Mouse (Mus musculus) liver, embryonic 16.5 days (tissue): ENCODE measurements around the gene Sept6. TPM values are rescaled to one million over a fixed set of nuclear protein-coding genes. Genes with fewer than 3 reads are reported as not detected.

Experiments
- ATAC-seq: fragments of 200-750 bp; cut with Nextera tagmentation; 2 replicates; pipeline ENCODE4 v1.8.0; 2017; ENCODE audit warnings: low read depth, mild to moderate bottlenecking, moderate number of reproducible peaks, moderate library complexity
- H3K27ac ChIP-seq: fragments of 300-500 bp; sonication (generic); 2 replicates; pipeline ENCODE4 v1.5.1; 2014; ENCODE audit warnings: mild to moderate bottlenecking, low read length
- H3K27me3 ChIP-seq: fragments of 300-500 bp; sonication (generic); 2 replicates; pipeline ENCODE4 v1.6.1; 2014; ENCODE audit warnings: low read depth, low read length, mixed read lengths; ENCODE audit not compliant: control insufficient read depth, insufficient read depth
- H3K36me3 ChIP-seq: fragments of 300-500 bp; sonication (generic); 2 replicates; pipeline ENCODE4 v1.6.1; 2014; ENCODE audit warnings: mild to moderate bottlenecking; ENCODE audit not compliant: control insufficient read depth, insufficient read depth
- H3K4me1 ChIP-seq: fragments of 300-500 bp; sonication (generic); 2 replicates; pipeline ENCODE4 v1.6.1; 2014; ENCODE audit warnings: low read depth, low read length, mixed read lengths; ENCODE audit not compliant: control insufficient read depth
- H3K4me2 ChIP-seq: fragments of 300-500 bp; sonication (generic); 2 replicates; pipeline ENCODE4 v1.6.1; 2014; ENCODE audit warnings: low read depth, low read length, mixed read lengths
- H3K4me3 ChIP-seq: fragments of 300-500 bp; sonication (generic); 2 replicates; pipeline ENCODE4 v1.5.1; 2014; ENCODE audit warnings: low read depth, mild to moderate bottlenecking, low read length
- H3K9ac ChIP-seq: fragments of 300-500 bp; sonication (generic); 2 replicates; pipeline ENCODE4 v1.6.1; 2014; ENCODE audit warnings: low read depth, low read length
- H3K9me3 ChIP-seq: fragments of 300-500 bp; sonication (generic); replicated peaks from 2 replicates; pipeline ENCODE4 v1.6.1; 2016; ENCODE audit warnings: low read length; ENCODE audit not compliant: control insufficient read depth
- WGBS: fragments of 180-500 bp; shearing (Covaris S2); extraction: QIAGEN DNeasy Blood & Tissue Kit; methylation state at CpG from one replicate; pipeline ENCODE4 v1.1.7; 2014; ENCODE audit not compliant: insufficient replicate concordance; 5-methylcytosine and 5-hydroxymethylcytosine counted together
- polyA plus RNA-seq: library from polyadenylated mRNA; unstranded; fragments of >200 nt; fragmentation: Nextera tagmentation; extraction: Ambion mirVana; gene quantifications from 2 replicates; pipeline ENCODE4 v1.2.1, GENCODE M21; 2015

Gene Sept6
- polyA plus RNA-seq, 1 experiment from 2014 or later = 4.0 TPM

DNA sequence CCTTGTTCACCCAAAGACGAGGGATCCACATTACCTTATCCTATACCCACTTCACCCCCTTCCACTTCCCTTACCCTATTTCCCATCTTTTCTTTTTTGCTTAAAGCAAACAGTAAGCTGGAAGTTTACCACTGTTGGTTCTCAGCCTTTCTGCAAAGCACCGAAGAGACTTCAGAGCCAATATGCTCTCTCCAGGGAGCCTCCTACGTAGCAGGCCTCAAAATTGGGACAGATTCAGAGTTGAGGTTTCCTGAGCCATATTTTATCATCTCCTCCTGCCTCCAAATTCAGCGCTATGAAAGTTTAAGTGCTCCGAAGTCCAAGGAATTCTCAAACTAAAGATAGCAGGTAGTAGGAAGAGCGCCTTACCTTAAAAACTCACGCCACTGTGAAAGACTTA lies 14.6 kb downstream of the Sept6 start:
- H3K36me3 ChIP-seq = no peaks in the 10 kb centered on the region
- H3K9ac ChIP-seq = no peak overlapping the region
- no peaks in the 10 kb centered on the region for H3K27me3 ChIP-seq
- H3K4me1 ChIP-seq = no peaks in the 10 kb centered on the region; the same call in 1 of the 2 replicates
- no peak for ATAC-seq
- no peak overlapping the region for H3K4me2 ChIP-seq
- WGBS = 63% methylated on average over 7 of the region's 7 CpGs
- no peaks in the 10 kb centered on the region for H3K9me3 ChIP-seq
- H3K4me3 ChIP-seq = no peak overlapping the region
- no peak overlapping the region for H3K27ac ChIP-seq

DNA sequence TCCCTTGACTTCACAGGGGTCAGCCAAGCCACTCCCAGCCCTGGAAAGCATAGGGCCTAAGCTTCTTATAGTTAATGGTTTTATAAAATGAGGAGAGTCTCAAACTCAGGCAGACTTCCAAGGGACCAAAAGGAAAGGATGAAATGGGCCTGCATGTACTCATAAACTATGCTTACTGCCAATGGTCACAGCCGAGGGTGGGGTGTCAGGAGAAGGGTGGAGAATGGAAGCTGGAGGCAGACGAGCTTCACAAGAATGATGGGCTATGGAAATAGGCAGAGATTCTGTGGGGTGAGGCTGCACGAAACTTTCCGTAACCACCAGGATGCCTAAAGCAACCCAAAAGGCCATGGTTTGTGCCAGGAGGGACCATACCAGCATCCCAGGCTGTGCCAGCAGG lies 15.3 kb downstream of the Sept6 start:
- H3K27ac ChIP-seq = no peak overlapping the region
- 66% methylated on average over 4 of the region's 4 CpGs for WGBS
- no peaks in the 10 kb centered on the region for H3K36me3 ChIP-seq
- no peak for ATAC-seq
- no peaks in the 10 kb centered on the region for H3K9me3 ChIP-seq
- no peak overlapping the region for H3K4me3 ChIP-seq
- H3K27me3 ChIP-seq = no peaks in the 10 kb centered on the region
- no peaks in the 10 kb centered on the region; the same call in 1 of the 2 replicates for H3K4me1 ChIP-seq
- no peak overlapping the region for H3K9ac ChIP-seq
- no peak overlapping the region for H3K4me2 ChIP-seq

DNA sequence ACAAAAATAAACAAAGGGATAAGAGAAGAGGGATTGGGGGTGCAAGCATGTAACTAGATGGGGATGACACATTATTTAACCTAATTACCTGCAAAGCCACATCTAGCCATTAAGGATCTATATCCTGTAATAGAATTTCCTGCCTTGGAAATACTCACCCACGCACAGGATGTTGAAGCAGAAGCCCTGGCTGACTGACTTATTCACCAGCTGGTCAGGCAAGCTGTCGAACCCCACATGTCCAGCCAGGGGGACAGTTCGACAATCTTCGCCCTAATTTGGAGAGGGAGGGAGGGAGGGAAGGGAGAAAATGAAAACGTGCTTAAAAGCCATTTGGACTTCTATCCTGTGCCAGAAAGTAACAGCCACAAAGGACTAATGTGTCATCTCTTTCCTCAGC lies 16.7 kb downstream of the Sept6 start:
- no peaks in the 10 kb centered on the region; the same call in 1 of the 2 replicates for H3K4me1 ChIP-seq
- H3K27me3 ChIP-seq = no peaks in the 10 kb centered on the region
- H3K9me3 ChIP-seq = no peaks in the 10 kb centered on the region
- H3K27ac ChIP-seq = no peak overlapping the region
- H3K4me2 ChIP-seq = no peak overlapping the region
- WGBS = 56% methylated on average over 5 of the region's 5 CpGs
- no peak overlapping the region for H3K9ac ChIP-seq
- H3K4me3 ChIP-seq = no peak overlapping the region
- no peaks in the 10 kb centered on the region for H3K36me3 ChIP-seq
- ATAC-seq = no peak

DNA sequence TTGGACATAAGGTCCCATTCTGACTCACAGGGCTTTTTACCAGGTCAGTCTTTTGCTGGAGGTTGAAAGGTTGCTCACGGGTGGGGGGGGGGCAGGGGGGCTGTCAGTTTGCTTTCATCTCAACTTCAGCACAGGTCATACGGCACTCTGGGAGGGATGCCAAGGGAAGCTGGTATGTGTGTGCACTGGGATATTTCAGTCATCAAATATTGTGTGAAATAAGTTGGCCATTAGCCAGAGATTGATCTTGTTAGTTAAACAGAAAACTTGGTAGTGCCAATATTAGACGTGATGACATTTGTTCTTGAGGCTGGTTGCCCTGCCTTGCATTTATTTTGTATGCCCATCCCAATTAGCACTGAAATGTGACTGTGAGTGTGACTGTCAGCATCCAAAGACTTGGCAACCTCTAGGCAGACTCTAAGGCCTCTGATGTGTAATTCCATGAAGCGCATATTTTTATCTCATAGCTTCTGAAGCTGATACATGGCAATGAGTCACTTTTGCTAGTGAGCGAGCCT lies 18.6 kb downstream of the Sept6 start:
- Histone ChIP-seq H3K36me3 (no peaks in the 10 kb centered on the region), H3K9ac (no peak overlapping the region), H3K27me3 (no peaks in the 10 kb centered on the region), H3K27ac (no peak overlapping the region), H3K4me3 (no peak overlapping the region), H3K4me1 (no peaks in the 10 kb centered on the region; the same call in 1 of the 2 replicates), H3K4me2 (no peak overlapping the region), H3K9me3 (no peaks in the 10 kb centered on the region)
- 59% methylated on average over 5 of the region's 5 CpGs for WGBS
- ATAC-seq = no peak

DNA sequence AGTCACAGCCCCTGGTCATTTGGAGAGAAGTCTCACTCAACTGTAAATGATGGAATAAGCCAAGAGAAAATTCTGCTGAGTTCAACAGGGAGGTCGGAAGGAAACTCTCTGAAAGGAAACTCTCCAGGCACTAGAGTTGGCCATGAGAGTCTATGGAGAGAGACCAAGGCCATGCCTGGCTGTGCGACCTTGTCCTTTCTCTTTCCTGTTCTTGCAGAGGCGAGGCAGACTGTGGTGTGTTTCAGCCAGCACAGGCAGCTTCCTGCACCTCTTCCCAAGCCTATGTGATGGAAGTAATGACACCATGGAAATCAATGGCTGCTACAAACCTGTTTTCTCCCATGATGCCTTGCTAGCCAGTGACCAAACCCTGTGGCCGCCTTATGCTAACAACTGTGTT lies 20.4 kb downstream of the Sept6 start:
- H3K9ac ChIP-seq = no peak overlapping the region
- no peaks in the 10 kb centered on the region for H3K27me3 ChIP-seq
- no peak overlapping the region for H3K27ac ChIP-seq
- no peaks in the 10 kb centered on the region; the same call in 1 of the 2 replicates for H3K4me1 ChIP-seq
- WGBS = 64% methylated on average over 4 of the region's 4 CpGs
- no peak overlapping the region for H3K4me2 ChIP-seq
- H3K36me3 ChIP-seq = no peaks in the 10 kb centered on the region
- H3K4me3 ChIP-seq = no peak overlapping the region
- H3K9me3 ChIP-seq = no peaks in the 10 kb centered on the region
- no peak for ATAC-seq

DNA sequence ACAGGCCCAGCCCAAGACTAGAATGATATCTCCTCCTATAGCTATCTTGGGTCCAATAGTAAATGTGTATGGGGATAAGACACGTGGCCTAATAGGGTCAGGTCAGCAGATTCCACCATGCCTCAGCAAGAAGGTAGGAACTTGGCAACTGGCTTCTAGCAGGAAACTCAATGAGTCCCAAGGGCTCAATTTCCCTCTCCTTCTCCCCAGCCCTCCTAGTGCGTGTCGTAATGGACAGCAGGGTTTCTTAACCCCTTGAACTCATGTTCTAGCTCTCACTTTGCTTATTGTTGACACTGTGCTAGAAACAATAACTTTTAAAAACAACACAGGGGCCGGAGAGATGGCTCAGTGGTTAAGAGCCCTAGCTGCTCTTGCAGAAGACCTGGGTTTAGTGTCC lies 22.1 kb downstream of the Sept6 start:
- H3K9ac ChIP-seq = no peak overlapping the region
- no peaks in the 10 kb centered on the region; the same call in 1 of the 2 replicates for H3K4me1 ChIP-seq
- no peak overlapping the region for H3K4me2 ChIP-seq
- H3K9me3 ChIP-seq = no peaks in the 10 kb centered on the region
- no peak overlapping the region for H3K27ac ChIP-seq
- no peak for ATAC-seq
- no peak overlapping the region for H3K4me3 ChIP-seq
- 52% methylated on average over 4 of the region's 4 CpGs for WGBS
- H3K36me3 ChIP-seq = no peaks in the 10 kb centered on the region
- no peaks in the 10 kb centered on the region for H3K27me3 ChIP-seq

DNA sequence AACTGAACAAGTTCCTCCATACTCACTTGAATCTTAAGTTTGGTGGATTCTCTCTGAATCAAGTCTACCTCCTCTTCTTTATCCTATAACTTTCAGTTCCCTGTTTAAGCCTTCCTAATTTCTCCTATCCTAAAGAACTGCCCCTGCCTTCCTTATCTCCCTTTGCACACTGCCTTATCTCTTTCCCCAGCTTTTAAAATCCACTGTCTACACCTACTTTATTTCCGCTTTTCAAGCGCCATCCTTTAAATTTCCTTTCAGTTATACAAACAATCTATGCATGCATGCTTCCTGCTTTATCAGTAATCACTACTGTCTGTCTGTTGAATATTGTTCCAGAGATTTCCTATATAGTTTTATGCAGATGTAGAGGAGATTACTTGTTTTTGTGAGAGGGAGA lies 34.9 kb downstream of the Sept6 start:
- WGBS = 32% methylated on average over 2 of the region's 2 CpGs
- Histone ChIP-seq H3K4me1 (no peaks in the 10 kb centered on the region), H3K36me3 (no peaks in the 10 kb centered on the region), H3K4me2 (no peak overlapping the region), H3K27ac (no peak overlapping the region), H3K9me3 (no peaks in the 10 kb centered on the region), H3K4me3 (no peak overlapping the region), H3K9ac (no peak overlapping the region), H3K27me3 (no peaks in the 10 kb centered on the region)
- ATAC-seq = 0 out of 2 replicates have a peak, but pooled peaks have one; percentile 27

DNA sequence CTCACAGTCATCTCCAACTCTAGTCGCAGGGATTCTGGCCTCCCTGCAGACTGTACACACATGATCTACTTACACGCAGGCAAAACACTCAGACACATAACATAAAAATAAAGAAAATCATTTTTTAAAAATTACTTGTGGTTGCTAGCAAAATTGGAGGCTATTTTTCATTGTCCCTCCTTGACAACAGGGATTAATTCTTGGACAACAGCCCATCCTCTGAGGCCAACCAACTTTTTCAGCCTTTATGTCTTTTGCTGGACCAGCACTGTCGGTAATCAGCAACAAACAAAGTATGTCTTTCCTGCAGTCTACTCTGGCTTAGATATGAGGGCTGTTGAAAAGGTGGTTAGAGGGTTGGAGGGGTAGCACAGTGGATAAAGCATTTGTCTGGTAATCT lies 50.5 kb downstream of the Sept6 start:
- no peak for ATAC-seq
- WGBS = 53% methylated on average over 3 of the region's 3 CpGs
- H3K9me3 ChIP-seq = no peaks in the 10 kb centered on the region
- H3K9ac ChIP-seq = no peak overlapping the region
- H3K4me3 ChIP-seq = no peak overlapping the region
- H3K36me3 ChIP-seq = no peaks in the 10 kb centered on the region
- no peaks in the 10 kb centered on the region for H3K4me1 ChIP-seq
- no peak overlapping the region for H3K4me2 ChIP-seq
- no peaks in the 10 kb centered on the region for H3K27me3 ChIP-seq
- no peak overlapping the region for H3K27ac ChIP-seq

DNA sequence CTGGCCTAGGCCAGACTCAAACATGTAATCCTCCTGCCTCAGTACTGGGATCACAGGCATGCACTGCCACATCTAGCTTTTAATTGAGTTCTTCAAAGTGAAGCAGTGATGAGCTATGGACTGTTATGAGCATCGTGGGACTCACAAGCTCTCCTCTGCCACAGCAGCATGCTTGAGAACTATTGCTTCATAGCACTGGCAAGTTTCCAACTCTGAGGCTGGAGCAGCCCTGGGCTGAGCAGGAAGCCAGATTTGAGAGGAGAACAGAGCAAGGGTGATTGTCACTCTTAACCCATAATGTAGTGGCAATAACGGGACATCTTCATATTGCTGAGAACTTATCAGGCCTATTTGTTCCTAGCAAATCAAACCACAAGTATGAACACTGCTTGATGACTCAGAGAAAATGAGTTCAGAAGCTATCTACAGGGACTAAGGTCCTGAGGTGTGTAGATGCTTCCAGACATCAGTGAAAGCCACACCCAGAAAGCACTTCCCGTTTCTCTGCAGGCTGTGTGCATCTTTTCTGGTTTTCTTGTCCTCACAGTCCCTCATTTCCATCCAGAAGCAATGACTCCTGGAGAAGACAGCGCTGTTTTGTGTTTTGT lies 51.7 kb downstream of the Sept6 start:
- no peak overlapping the region for H3K27ac ChIP-seq
- no peaks in the 10 kb centered on the region for H3K36me3 ChIP-seq
- no peak for ATAC-seq
- WGBS = 40% methylated on average over 4 of the region's 4 CpGs
- H3K27me3 ChIP-seq = no peaks in the 10 kb centered on the region
- no peak overlapping the region for H3K4me2 ChIP-seq
- no peaks in the 10 kb centered on the region for H3K9me3 ChIP-seq
- no peaks in the 10 kb centered on the region for H3K4me1 ChIP-seq
- H3K4me3 ChIP-seq = no peak overlapping the region
- no peak overlapping the region for H3K9ac ChIP-seq
